Mouse (Mus musculus) hindbrain, embryonic 10.5 days (tissue): ENCODE data around the gene Nrxn1. TPM values are rescaled to one million over a fixed set of nuclear protein-coding genes. Genes with fewer than 3 reads are reported as not detected.
A peak's percentile ranks its signal among the peaks of the same experiment; 100 is the strongest.

Source experiments
- DNase-seq: peaks from one replicate; pipeline ENCODE4 v3.0.0-alpha.2; 2017; ENCODE audit warnings: low spot score
- H3K27ac ChIP-seq: fragments of 300-500 bp; sonication (generic); 2 replicates; pipeline ENCODE4 v1.5.1; 2016; ENCODE audit warnings: mild to moderate bottlenecking, moderate library complexity
- H3K27me3 ChIP-seq: fragments of 300-500 bp; sonication (generic); 2 replicates; pipeline ENCODE4 v1.6.1; 2016; ENCODE audit warnings: mild to moderate bottlenecking; ENCODE audit not compliant: poor library complexity, insufficient read depth, severe bottlenecking
- H3K36me3 ChIP-seq: fragments of 300-500 bp; sonication (generic); 2 replicates; pipeline ENCODE4 v1.6.1; 2016; ENCODE audit warnings: mild to moderate bottlenecking, moderate library complexity
- H3K4me1 ChIP-seq: fragments of 300-500 bp; sonication (generic); replicated peaks from 2 replicates; pipeline ENCODE4 v1.6.1; 2016; ENCODE audit warnings: mild to moderate bottlenecking
- H3K4me3 ChIP-seq: fragments of 300-500 bp; sonication (generic); 2 replicates; pipeline ENCODE4 v1.5.1; 2016; ENCODE audit warnings: mild to moderate bottlenecking, moderate library complexity
- H3K9me3 ChIP-seq: fragments of 300-500 bp; sonication (generic); 2 replicates; pipeline ENCODE4 v1.6.1; 2016; ENCODE audit warnings: mild to moderate bottlenecking, moderate library complexity
- WGBS: fragments of 180-500 bp; shearing (Covaris S2); methylation state at CpG from one replicate; pipeline ENCODE4 v1.1.7; 2016; 5-methylcytosine and 5-hydroxymethylcytosine counted together
- polyA plus RNA-seq: library from polyadenylated mRNA; unstranded; fragments of >200 nt; fragmentation: Nextera tagmentation; extraction: Ambion mirVana; gene quantifications from 2 replicates; pipeline ENCODE4 v1.2.1, GENCODE M21; 2016

Nrxn1 gene
- polyA plus RNA-seq, 1 experiment from 2014 or later: 15.4 TPM

DNA sequence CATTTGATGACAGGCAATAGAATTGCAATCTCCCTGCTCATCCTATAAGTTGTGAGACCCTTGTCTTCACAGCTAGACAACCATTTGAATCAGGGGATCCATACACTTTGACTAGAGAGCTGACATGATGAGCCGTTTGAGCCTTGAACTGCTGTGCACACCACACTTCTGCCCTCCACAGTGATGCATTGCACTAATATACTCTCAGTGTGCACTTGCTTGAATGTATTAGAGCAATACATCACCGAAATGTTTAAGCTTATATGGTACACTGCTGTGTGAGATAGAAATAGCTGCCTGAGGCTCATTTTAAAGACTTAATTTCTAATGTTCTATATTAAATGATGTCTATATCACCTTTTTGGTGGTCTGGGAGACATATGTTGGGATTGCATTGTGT lies 430.6 kb downstream of the Nrxn1 start:
- H3K9me3 ChIP-seq: no peaks in the 10 kb centered on the region
- H3K27me3 ChIP-seq: no peaks in the 10 kb centered on the region
- H3K4me1 ChIP-seq: no peaks in the 10 kb centered on the region
- H3K4me3 ChIP-seq: no peak overlapping the region
- H3K27ac ChIP-seq: no peak overlapping the region
- 85% methylated on average over 2 of the region's 2 CpGs for WGBS
- DNase-seq: no peak
- H3K36me3 ChIP-seq: no peaks in the 10 kb centered on the region

DNA sequence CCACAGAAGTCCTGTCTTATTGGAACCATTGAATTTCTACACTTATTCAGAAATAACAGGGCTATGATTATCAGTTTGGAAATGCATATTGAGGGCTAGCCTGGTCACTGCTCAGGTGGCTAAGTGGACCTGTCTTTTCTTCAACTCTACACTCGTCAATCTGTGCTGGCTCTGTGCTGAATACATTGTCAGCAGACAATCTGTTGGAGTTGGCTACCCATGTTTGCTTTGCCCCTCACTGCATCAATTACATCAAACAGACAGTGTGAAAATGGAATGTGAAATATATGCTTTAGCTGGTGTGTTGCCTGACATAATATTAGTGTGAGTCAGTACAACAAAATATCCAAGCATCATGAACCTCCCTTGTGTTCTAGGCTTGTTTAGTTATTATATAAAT lies 438.4 kb downstream of the Nrxn1 start:
- Histone ChIP-seq H3K27ac (no peak overlapping the region), H3K36me3 (no peaks in the 10 kb centered on the region)

GRCm38 (mm10) chr17:90653347-90653746 lies 439.5 kb downstream of the Nrxn1 start:
- H3K9me3 ChIP-seq: no peaks in the 10 kb centered on the region
- H3K27me3 ChIP-seq: no peaks in the 10 kb centered on the region
- no peak overlapping the region for H3K27ac ChIP-seq
- H3K4me1 ChIP-seq: no peaks in the 10 kb centered on the region
- DNase-seq: no peak
- WGBS: 89% methylated on average over 2 of the region's 2 CpGs
- H3K36me3 ChIP-seq: no peaks in the 10 kb centered on the region
- H3K4me3 ChIP-seq: no peak overlapping the region

More for the DNA sequence above, 438.4 kb downstream of the Nrxn1 start:
- DNase-seq: no peak
- 81% methylated on average over 1 of the region's 1 CpGs for WGBS
- Histone ChIP-seq H3K4me1 (no peaks in the 10 kb centered on the region), H3K4me3 (no peak overlapping the region), H3K9me3 (no peaks in the 10 kb centered on the region), H3K27me3 (no peaks in the 10 kb centered on the region)

DNA sequence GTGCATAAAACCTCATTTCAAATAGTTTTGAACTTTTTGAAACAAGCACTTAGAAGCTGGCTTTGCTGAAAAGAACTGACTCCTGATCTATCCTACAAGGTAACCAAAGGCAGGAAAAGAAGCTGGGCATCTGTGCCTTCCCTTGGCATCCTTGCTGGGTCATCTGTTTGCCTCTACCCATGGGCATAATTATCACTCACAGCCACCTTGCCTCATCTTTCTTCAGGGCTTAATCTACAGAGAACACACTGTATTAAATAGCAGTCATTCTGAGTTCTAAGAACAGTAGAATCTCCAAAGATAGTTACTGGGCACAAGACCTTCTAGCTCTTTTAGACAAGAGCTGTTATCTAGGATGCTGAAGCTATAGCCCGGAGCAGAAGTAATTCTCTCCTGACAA lies 442.6 kb downstream of the Nrxn1 start:
- 81% methylated on average over 1 of the region's 1 CpGs for WGBS
- H3K27me3 ChIP-seq: no peaks in the 10 kb centered on the region

GRCm38 (mm10) chr17:90638970-90639524 lies 453.8 kb downstream of the Nrxn1 start:
- Histone ChIP-seq H3K9me3 (no peaks in the 10 kb centered on the region), H3K27me3 (no peaks in the 10 kb centered on the region), H3K4me3 (no peak overlapping the region), H3K36me3 (no peaks in the 10 kb centered on the region), H3K27ac (no peak overlapping the region), H3K4me1 (no peaks in the 10 kb centered on the region)
- DNase-seq: no peak
- 86% methylated on average over 2 of the region's 2 CpGs for WGBS

More for the DNA sequence above, 442.6 kb downstream of the Nrxn1 start:
- no peaks in the 10 kb centered on the region for H3K9me3 ChIP-seq
- no peak for DNase-seq
- H3K27ac ChIP-seq: no peak overlapping the region
- H3K36me3 ChIP-seq: no peaks in the 10 kb centered on the region
- H3K4me1 ChIP-seq: no peaks in the 10 kb centered on the region
- no peak overlapping the region for H3K4me3 ChIP-seq

GRCm38 (mm10) chr17:90638183-90638727 lies 454.6 kb downstream of the Nrxn1 start:
- DNase-seq: no peak
- H3K27me3 ChIP-seq: no peaks in the 10 kb centered on the region
- WGBS: 95% methylated on average over 4 of the region's 4 CpGs

GRCm38 (mm10) chr17:90631371-90631770 lies 461.5 kb downstream of the Nrxn1 start:
- DNase-seq: no peak
- H3K9me3 ChIP-seq: no peaks in the 10 kb centered on the region
- no peak overlapping the region for H3K4me3 ChIP-seq
- H3K27me3 ChIP-seq: no peaks in the 10 kb centered on the region
- H3K4me1 ChIP-seq: no peaks in the 10 kb centered on the region
- WGBS: 56% methylated on average over 2 of the region's 2 CpGs
- no peak overlapping the region for H3K27ac ChIP-seq
- no peaks in the 10 kb centered on the region for H3K36me3 ChIP-seq

More at GRCm38 (mm10) chr17:90638183-90638727, 454.6 kb downstream of the Nrxn1 start:
- Histone ChIP-seq H3K27ac (no peak overlapping the region), H3K4me1 (no peaks in the 10 kb centered on the region), H3K4me3 (no peak overlapping the region), H3K36me3 (no peaks in the 10 kb centered on the region), H3K9me3 (no peaks in the 10 kb centered on the region)

DNA sequence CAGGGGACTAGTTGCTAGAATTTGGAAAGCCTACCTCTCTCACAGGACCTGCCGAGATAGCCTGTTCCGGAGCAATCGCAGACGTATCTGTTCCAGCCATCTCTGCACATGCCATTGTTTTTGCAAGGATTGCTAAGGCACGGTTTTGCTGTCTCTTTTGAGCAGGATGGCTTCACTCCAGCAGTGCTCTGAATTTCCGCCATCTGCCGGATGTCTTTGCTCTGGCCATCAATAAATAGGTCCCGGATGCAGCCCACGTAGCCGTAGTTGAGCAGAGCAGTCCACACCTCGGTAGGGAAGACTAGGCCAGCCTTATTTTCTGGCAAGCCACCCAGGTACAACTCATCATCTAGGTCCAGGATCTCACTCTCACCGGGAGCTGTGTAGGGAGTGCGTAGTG lies 463.0 kb downstream of the Nrxn1 start:
- H3K27me3 ChIP-seq: no peaks in the 10 kb centered on the region
- H3K9me3 ChIP-seq: no peaks in the 10 kb centered on the region
- no peaks in the 10 kb centered on the region for H3K36me3 ChIP-seq
- no peak for DNase-seq
- 81% methylated on average over 13 of the region's 13 CpGs for WGBS
- no peaks in the 10 kb centered on the region for H3K4me1 ChIP-seq
- peak overlapping the region; percentile 35; the same call in 1 of the 2 replicates for H3K27ac ChIP-seq
- H3K4me3 ChIP-seq: no peak overlapping the region

GRCm38 (mm10) chr17:90628469-90628868 lies 464.4 kb downstream of the Nrxn1 start:
- H3K4me3 ChIP-seq: no peak overlapping the region
- H3K27me3 ChIP-seq: no peaks in the 10 kb centered on the region
- no peaks in the 10 kb centered on the region for H3K4me1 ChIP-seq
- no peaks in the 10 kb centered on the region for H3K9me3 ChIP-seq
- H3K27ac ChIP-seq: no peak overlapping the region
- H3K36me3 ChIP-seq: no peaks in the 10 kb centered on the region
- no peak for DNase-seq
- WGBS: 50% methylated on average over 2 of the region's 2 CpGs

- Histone ChIP-seq H3K36me3 (no peaks in the 10 kb centered on the region), H3K4me3 (no peak overlapping the region), H3K27me3 (no peaks in the 10 kb centered on the region), H3K4me1 (no peaks in the 10 kb centered on the region), H3K27ac (no peak overlapping the region), H3K9me3 (no peaks in the 10 kb centered on the region)
- 78% methylated on average over 3 of the region's 3 CpGs for WGBS
- no peak for DNase-seq
Observed at GRCm38 (mm10) chr17:90628004-90628403, 464.9 kb downstream of the Nrxn1 start.

- DNase-seq: no peak
- H3K9me3 ChIP-seq: no peaks in the 10 kb centered on the region
- H3K4me3 ChIP-seq: no peak overlapping the region
- no peaks in the 10 kb centered on the region for H3K36me3 ChIP-seq
- 84% methylated on average over 3 of the region's 3 CpGs for WGBS
- H3K27me3 ChIP-seq: no peaks in the 10 kb centered on the region
- H3K27ac ChIP-seq: no peak overlapping the region
- no peaks in the 10 kb centered on the region for H3K4me1 ChIP-seq
Observed at GRCm38 (mm10) chr17:90627395-90627794, 465.5 kb downstream of the Nrxn1 start.

- H3K4me1 ChIP-seq: no peaks in the 10 kb centered on the region
- no peak overlapping the region for H3K27ac ChIP-seq
- H3K9me3 ChIP-seq: no peaks in the 10 kb centered on the region
- H3K36me3 ChIP-seq: no peaks in the 10 kb centered on the region
- H3K27me3 ChIP-seq: no peaks in the 10 kb centered on the region
- DNase-seq: no peak
- no peak overlapping the region for H3K4me3 ChIP-seq
- 20% methylated on average over 1 of the region's 1 CpGs for WGBS
Observed at GRCm38 (mm10) chr17:90624591-90625266, 468.1 kb downstream of the Nrxn1 start.

- no peaks in the 10 kb centered on the region for H3K4me1 ChIP-seq
- WGBS: 90% methylated on average over 4 of the region's 4 CpGs
- H3K27ac ChIP-seq: no peak overlapping the region
- H3K9me3 ChIP-seq: no peaks in the 10 kb centered on the region
- DNase-seq: no peak
- H3K36me3 ChIP-seq: no peaks in the 10 kb centered on the region
- no peaks in the 10 kb centered on the region for H3K27me3 ChIP-seq
- H3K4me3 ChIP-seq: no peak overlapping the region
Observed at GRCm38 (mm10) chr17:90621828-90622227, 471.0 kb downstream of the Nrxn1 start.
